Mouse (Mus musculus): ENCODE measurements around the gene Pitpnc1.

Pitpnc1 gene

DNA sequence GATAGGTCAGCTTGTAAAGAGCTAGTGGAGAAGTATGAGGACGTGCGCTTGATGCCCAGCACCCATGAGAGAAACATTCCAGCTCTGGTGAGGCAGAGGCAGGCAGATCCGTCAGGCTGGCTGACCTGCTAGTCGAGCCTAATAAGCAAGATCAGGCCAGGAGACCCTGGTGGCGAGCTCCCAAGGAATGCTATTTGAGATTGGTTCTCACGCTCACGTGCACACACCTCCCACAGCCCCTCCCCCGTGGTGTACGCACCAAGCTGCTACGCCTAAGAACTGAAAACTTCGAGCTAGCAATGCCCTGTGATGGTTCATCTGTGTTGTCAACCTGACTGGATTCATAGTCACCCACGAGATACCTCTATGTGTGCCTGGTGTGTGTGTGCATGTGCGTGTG, 148.3 kb downstream of the Pitpnc1 start:
- no peak for DNase-seq

DNA sequence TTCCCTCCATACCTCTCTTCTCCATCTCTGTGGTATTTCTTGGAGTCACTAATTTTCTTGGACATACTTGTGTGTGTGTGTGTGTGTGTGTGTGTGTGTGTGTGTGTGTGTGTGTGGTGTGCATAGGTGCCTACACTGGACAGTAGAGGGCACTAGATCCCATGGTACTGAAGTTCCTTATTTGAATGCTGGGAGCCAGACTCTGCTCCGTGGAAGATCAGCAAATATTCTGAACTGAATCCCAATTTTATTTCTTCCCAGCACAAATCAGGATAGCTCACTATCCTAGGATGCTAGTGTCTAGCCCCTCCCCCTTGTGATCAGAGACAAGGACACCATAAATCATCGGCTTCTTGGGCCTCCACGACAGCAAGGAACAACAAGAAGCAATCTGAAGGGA, 148.7 kb downstream of the Pitpnc1 start:
- no peak for DNase-seq

DNA sequence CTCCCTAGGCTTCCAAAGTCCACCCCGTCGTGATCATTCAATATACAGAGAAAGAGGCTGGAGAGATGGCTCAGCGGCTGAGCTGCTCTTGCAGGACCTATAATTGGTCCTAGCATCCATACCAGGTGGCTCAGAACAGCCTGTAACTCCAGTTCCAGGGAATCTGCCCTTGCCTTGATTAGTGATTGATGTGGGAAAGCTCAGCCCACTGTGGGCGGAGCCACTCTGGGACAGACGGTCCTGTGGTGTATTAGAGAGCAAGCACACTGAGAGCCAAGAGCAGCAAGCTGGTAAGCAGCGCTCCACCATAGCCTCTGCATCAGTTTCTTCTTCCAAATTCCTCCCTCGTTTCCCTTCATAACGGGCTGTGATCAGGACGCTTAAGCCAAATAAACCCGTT, 150.6 kb downstream of the Pitpnc1 start:
- DNase-seq, result no peak

DNA sequence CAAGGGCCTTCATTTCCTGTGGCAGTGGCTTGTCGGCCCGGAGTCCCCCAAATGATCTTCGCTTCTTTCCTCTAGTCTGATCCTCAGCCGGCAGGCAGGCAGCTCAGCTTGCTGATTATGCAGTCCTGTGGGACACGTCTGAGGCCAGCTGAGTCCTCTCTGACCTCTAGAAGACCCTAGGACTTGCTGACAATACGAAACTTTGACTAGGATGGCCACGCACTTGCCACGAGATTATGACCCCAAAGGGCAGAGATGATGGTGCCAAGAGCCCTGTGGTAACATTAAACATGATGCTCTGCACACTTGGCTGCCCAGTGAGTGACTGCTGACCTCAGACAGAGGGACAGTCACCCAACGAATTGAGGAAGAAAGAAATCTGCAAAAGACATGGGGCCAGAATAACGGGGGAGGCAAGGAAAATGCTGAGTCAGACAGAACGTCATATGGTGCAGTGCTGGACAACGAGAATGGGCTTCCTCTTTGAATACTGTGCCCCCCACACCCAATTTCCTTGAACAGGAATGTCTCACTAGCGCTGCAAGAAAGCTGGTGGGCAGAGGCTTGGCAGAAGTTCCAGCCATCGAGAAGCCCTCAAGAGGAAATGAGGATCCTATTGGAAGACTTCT, 152.7 kb downstream of the Pitpnc1 start:
- DNase-seq, result peak; percentile 41

DNA sequence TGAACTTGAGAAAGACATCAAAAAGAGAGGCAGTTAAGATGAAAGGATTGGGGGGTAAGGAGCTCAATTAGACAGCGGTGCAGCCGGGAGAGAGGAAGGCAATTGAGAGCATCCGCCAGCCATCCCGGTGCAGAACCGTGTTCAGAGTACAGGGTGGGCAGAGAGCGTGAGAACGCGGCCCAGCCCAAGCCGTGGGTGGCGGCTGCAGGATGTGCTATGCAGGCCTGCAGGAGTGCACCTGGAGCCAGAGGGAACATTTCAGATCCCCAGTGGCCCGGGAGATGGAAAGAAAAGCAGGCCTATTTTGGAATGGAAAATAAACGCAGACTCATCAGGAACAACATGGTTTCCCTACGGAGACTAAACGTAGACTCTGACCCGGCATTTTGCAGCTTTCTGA, 155.0 kb downstream of the Pitpnc1 start:
- DNase-seq, result peak; percentile 31

DNA sequence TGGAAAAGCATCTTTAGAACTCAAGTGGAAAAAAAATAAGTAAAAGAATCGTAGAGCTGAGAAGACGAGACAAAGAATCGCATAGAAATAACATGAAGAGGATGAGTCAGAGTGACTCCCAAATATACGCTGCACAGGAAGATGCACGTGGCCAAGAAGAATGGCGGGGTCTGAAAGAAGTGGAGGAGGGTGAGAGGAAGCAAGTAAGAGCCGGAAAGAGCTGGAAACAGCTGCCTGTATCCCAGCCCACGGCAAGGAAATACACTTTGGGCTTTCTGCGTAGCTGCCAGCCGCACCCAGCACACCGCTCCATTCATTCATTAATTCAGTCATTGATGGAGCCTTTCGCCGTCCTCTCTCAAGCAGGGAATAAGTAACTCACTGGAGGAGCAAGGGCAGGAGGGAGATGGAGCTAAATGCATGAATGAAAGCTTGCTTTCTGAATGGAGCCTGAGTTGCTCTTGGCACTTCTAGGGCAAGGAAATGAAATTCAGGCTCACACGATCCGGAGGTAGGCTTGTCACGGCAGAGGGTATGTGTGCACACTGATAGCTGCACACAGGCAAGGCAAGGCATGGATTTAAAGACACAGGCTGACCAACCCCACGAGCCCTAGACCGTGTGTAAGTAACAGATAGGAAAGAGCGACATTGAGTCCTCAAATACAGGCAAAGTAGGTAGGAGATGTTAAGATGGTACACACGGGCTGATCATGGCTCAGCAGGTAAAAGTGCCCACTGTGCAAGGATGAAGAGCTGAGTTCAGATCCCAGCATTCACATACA, 160.0 kb downstream of the Pitpnc1 start:
- DNase-seq, result peak; percentile 18

DNA sequence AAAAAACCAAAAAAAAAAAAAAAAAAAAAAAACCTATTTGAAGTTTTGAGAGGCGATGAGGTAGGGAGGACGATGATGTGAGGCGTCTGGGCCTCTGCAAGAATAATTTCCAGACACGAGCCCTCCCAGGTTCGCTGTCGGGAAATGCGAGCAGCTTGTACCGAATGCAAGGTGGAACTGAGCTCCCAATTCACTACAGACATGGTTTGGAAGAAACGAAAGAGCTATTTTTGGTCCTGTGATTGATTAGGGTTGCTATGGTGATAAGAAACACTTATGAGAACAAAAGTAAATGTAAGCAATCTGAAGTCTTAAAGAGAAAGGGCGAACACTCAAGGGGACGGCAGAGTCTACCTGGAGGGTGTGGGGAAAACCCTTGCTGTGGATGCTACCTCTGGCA, 164.3 kb downstream of the Pitpnc1 start:
- no peak for DNase-seq

DNA sequence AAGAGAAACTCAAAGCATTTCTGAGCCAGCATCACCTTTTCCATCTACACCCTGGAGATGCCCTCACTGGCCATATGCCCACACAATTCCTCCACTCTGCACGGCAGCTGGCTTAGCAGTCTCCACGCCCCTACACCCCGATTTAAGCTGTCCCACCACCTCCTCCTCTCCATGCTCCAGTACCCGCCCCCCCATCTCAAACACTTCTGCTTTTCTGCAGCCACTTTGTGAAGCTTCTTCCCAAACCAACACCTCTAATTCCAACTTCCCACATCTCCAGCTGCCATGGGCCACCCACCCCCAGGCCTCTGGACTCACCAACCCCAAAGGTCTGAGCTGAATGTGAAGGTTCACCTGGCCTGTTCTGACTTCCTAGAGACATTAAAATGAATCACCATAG, 168.4 kb downstream of the Pitpnc1 start:
- DNase-seq, result no peak

DNA sequence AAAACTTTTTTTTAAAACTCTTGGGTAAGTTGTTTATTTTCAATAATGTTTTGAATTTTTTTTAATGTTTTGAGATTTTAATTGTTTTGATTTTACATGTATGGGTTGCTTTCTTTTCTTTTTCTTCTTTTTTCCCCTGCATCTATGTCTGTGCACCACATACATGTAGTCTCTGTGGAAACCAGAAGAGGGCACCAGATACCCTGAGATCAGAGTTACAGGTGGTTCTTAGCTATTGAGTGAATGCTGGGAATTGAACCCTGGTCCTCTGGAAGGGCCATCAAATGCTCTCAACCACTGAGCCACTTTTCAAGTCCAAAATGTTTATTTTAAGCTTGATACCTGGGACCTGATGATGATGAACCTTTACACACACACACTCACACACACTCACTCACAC, 170.3 kb downstream of the Pitpnc1 start:
- DNase-seq, result no peak

DNA sequence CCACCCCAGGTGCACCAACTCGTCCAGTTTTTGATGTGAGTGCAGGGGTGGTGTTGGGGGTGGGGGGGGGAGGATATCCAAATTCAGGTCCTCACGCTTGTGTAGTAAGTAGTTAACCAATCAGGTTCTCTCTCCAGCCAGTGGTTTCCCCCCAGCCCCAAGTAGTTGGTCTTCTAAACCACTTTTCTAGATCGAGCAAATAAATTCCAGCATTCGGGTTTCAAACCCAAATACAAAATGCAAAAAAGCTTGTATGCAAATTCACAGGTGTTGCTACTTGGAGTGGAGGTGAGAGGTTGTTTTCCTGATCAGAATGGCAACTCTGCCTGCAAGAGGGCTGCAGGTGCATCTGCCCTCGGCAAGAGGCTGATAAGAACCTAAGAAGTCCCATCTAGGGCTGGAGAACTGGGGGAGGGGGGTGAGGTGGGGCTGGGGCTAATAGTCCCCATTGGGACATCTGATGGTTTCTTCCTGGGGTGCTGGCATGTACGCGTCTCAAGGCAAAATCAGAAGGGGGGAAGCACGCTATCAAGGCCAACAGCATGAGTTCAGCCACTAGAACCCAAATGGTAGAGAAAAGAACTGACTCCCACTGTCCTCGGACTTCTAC, 170.9 kb downstream of the Pitpnc1 start:
- DNase-seq, result no peak

DNA sequence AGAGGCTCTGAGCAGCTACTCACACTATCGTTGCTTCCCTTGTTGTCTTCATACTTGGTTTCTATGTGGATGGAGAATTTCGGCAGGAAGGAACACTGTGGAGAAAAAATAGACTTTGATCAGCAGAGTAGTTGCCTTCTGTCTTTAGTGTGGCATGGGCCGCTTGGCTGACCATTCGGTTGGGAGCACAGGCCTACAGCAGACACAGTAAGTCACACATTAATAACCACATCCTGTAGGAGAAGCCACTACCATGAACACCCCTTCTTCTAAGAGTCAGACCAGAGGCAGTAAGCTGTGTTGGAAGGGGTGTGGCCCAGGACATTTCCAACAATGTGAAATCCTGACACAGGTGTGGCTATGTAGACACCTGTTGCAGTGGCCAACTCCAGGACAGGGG, 174.3 kb downstream of the Pitpnc1 start:
- DNase-seq, result peak; percentile 39

DNA sequence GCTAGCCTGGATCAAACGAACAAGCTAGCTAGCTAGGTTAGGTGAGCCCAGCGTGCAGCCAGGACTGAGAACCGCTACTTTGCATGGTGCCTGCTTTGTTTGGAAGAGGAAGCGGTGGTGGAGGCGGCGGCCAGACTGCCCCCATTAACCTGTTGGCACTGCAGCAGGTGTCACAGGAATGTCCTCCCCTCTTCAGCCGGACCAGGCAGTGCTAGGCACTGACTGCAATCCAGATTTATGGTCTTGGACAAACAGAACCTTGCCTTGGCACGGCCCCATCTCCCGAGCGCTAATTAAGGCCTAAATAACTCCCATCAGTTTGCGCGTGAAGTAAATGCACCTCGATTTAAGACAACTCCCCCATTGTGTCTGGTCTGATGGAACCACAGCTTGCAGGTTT, 178.5 kb downstream of the Pitpnc1 start:
- DNase-seq, result peak; percentile 39

DNA sequence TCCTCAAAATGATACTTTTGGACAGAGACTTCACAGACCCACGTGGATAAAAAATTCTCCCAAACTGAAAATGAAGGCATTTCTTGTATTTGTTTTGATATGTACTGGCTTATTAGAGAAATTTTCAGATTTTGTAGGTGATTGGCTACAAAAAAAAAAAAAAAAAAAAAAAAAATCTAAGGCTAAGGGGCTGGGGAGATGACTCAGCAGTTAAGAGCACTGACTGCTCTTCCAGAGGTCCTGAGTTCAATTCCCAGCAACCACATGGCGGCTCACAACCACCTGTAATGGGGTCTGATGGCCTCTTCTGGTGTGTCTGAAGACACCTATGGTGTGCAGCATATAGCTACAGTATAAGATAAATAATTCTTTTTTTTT, 182.3 kb downstream of the Pitpnc1 start:
- no peak for DNase-seq

DNA sequence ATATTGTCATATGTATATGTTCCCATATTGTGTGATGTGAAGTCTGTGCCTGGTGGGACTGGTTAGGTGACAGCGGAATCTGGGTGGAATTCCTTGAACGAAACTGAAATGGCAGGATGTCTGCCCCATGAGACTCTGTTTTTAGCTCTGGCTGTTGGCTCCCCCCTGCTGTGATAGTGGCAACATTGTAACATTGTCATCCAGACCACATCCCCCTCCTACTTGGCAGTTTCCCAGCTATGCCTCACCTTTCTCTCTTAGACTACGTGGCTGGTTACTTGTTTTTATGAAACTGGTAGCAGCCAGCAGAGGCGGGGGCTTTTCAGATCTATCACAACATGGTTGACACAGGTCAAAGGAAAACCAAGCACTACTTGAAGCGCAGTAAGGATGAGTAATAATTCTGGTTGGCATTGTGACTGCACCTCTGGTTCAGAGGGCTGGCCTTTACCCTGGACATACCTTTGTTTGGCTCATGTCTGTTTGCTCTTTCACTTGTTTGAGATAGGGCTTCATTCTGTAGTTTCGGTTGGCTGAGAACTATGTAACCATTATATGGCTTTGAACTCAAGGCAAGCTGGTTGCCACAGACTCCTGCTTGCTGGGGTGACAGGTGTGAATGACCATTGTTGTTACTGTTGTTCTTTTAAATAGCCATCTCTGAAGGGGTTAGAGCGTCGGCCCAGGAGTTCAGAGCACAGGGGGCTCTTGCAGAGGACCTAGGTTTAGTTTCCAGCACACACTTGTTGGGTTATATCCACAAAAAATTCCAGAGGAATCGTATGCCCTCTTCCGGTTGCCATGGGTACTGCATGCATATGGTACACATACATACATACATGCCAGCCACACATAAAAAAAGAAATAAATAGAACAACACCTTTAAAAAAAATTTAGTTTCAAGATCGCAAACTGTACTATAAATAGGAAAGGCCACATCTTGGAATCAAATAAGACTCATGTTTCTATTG, 183.0 kb downstream of the Pitpnc1 start:
- no peak for DNase-seq

DNA sequence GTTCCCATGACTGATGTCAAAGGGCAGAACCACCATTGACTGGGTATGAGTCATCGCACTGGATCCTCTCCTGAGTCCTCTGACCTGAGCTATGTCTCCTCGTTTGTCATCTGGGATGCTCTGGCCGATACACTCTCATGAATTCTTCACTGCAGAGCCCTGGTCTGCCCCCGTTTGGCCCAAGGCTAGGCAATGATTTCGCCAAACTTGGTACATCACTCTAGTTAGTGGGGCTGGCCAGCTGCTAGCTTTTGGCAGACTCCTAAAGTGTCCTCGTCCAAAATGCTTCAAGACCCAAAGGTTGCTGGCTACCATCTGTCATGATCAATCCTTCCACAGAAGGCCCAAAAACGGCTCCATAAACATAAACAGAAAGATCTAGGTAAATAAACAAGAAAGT, 184.8 kb downstream of the Pitpnc1 start:
- DNase-seq, result no peak

DNA sequence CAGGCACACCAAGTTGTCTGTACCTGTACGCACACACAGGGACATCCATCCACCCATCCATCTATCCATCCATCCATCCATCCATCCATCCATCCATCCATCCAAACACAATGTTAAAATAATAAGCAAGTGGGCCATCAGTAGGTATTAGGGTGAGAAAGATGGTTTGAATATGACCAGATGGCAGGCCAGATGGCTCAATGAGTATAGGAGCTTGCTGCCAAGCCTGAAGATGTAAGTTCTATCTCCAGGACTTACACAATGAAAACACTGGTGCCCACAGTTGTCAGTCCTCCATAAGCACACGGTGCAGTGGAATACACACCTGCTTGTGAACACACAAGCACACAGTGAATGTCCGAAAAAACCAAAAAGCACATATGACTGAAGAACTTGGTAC, 186.9 kb downstream of the Pitpnc1 start:
- DNase-seq, result no peak

DNA sequence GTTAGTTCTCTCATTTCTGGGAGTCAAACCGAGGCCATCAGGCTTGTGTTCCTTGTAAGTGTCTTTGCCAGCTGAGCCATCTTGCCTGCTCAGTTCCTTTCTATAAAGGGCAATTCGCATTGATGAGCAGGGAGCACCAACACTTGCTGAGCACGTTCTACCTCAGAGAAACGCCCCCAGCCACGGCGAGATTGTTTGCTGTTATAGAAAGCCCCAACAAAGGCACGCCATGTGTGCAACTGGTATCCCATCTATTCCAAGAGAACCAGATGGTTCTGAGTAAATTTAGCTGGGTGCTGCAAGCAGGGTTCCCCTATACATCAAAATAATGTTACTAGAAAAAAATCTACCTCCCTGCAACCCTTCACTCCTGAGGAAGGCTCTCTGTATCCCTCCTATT, 188.0 kb downstream of the Pitpnc1 start:
- DNase-seq, result no peak

DNA sequence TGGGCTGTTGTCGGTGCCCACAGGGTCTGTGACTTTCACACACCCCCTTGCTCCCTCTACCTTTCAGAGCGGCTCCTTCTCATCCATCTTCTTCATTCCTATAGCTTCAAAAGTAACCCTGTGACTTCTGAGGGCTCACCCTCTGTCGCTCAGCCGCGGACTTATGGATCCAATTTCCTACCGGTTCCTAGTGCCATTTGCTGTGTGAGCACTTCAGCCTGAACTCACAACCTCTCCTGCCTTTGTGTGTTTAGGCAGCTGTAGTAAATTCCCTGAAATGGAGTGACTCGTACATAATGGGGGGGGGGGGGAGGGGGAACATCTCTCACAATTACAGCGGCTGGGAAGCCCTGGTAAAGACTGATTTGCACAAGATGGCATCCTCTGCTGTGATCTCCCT, 191.2 kb downstream of the Pitpnc1 start:
- DNase-seq, result no peak

DNA sequence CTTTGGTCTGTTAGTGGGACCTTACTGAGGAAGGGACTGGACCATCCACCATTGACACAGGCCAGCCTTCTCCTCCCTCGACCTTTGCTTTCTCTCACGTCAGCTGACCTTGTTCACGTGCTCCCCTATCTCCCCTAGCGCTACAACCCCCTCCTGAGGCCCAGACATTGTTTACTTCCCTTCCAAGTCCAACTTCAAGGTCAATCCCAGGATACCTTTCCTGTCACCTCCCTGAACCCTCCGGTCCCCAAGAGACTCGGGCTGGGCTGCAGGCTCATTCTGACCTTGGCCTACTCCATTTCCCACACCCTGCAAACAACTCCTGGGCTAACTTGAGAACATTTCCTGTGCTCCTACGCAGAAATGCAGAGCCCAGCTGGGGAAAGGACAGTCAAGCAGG, 193.6 kb downstream of the Pitpnc1 start:
- DNase-seq, result peak; percentile 66

DNA sequence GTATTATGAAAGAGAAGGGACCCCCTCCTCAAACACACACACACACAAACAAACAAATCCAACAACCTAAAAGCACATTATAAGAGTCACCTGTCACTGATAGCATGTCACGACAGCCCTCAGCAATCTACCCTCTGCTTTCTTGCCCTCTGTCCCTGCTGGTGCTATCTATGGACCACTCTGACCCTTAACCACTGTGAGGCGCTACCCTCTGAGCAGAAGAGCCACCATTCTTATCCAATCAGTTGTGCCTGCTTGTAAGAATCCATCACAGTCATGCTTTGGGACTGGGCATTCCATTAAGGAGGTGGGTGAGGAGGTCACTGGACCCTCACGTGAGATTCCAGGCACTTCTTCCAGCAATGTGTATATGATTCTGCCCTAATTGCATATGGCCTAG, 194.2 kb downstream of the Pitpnc1 start:
- no peak for DNase-seq

DNA sequence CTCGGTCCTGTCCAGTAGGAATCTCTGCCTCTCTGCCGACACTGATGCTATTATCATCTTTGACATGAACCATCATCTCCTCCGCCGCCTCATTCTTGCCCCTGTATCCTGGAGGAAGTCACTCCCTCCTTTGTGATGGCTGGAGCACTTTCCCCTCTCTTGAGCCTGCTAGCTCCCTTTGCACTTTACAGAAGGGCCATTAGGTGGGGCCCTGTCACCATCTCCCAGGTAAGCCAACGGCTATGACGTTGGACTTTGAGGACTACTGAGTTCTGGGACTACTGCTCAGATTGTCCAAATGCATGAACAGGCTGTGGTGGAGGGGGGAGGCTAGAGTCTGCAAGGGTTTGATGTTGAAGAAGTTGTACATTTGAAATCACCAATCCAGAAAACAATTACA, 194.6 kb downstream of the Pitpnc1 start:
- peak; percentile 79 for DNase-seq

DNA sequence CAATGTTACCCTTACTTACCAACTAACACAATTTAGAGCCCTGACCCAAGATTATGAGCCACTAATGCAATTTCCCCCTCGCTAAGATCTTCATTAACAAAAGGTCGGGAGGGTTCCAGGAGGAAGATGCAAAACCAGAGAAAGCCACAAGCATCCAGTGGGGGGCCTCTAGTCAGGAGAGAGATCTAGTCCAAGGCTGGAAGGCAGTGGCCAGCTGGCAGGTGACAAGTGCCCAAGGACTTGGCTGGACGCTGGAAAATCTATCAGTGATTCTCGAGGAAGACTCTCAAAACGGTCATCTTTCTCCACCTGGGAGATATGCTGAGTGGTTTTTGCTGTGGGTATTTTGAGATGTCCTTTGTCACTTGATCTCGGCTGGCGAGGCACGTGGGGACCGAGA, 196.3 kb downstream of the Pitpnc1 start:
- DNase-seq, result no peak

DNA sequence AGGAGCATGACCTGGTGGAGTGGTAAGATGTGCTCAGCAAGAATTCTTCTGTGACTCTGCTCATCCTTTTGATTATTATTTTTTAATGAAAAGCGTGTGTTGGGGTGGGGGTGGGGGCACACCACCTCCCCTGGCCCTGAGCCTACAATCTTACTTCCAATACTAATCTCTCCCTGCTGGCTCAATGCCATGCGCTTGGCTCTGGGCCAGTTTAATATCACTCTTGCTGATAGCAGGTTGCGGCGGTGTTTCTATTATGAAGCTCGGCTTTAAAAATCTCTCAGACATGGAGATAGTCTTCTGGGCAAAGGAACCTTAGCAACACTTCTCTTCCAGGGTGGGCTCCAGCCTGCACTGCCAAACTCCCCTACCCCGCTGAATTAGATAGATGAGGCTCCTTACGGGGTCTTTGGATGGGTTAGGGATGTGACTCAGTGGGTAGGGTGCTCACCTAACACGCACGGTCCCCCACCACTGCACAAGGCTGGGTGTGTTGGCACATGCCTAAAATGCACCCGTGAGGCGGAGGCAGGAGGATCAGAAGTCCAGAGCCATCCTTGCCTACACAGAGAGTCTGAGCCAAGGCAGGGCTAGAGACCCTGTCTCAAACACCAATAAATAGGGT, 198.0 kb downstream of the Pitpnc1 start:
- peak; percentile 65 for DNase-seq

All from kidney, postnatal 10 days (tissue).